Mouse (Mus musculus): ENCODE measurements around the gene Btbd6.

Gene Btbd6

GRCm38 (mm10) chr12:113004993-113005392 lies 28.7 kb downstream of the Btbd6 start:
- DNase-seq (ENCODE audit: low read depth), result peak; percentile 86

- no peak for DNase-seq (ENCODE audit: low read depth)
Measured at GRCm38 (mm10) chr12:113011702-113012360, 35.5 kb downstream of the Btbd6 start.

GRCm38 (mm10) chr12:113012443-113012842 lies 36.2 kb downstream of the Btbd6 start:
- DNase-seq (ENCODE audit: low read depth), result no peak

GRCm38 (mm10) chr12:113013021-113013491 lies 36.8 kb downstream of the Btbd6 start:
- no peak for DNase-seq (ENCODE audit: low read depth)

GRCm38 (mm10) chr12:113013604-113014558 lies 37.6 kb downstream of the Btbd6 start, which contains the start of gene Pacs2:
Gene Pacs2 (plus strand): TSS chr12:113014508.
- peak; percentile 80 for DNase-seq (ENCODE audit: low read depth)

- peak; percentile 73 for DNase-seq (ENCODE audit: low read depth)
Measured at GRCm38 (mm10) chr12:113014561-113015556, 38.6 kb downstream of the Btbd6 start.

- DNase-seq (ENCODE audit: low read depth), result peak; percentile 37
Measured at GRCm38 (mm10) chr12:113015956-113016355, 39.7 kb downstream of the Btbd6 start.

- DNase-seq (ENCODE audit: low read depth), result no peak
Measured at GRCm38 (mm10) chr12:113016976-113017375, 40.7 kb downstream of the Btbd6 start.

- DNase-seq (ENCODE audit: low read depth), result no peak
Measured at GRCm38 (mm10) chr12:113017429-113017984, 41.2 kb downstream of the Btbd6 start.

GRCm38 (mm10) chr12:113018763-113019162 lies 42.5 kb downstream of the Btbd6 start:
- DNase-seq (ENCODE audit: low read depth), result no peak

- no peak for DNase-seq (ENCODE audit: low read depth)
Measured at GRCm38 (mm10) chr12:113021488-113021887, 45.2 kb downstream of the Btbd6 start.

- peak; percentile 97 for DNase-seq (ENCODE audit: low read depth)
Measured at GRCm38 (mm10) chr12:113023082-113023481, 46.8 kb downstream of the Btbd6 start.

GRCm38 (mm10) chr12:113026557-113026956 lies 50.3 kb downstream of the Btbd6 start:
- peak; percentile 79 for DNase-seq (ENCODE audit: low read depth)

GRCm38 (mm10) chr12:113027495-113027894 lies 51.2 kb downstream of the Btbd6 start:
- DNase-seq (ENCODE audit: low read depth), result no peak

- no peak for DNase-seq (ENCODE audit: low read depth)
Measured at GRCm38 (mm10) chr12:113028067-113028466, 51.8 kb downstream of the Btbd6 start.
